Mouse (Mus musculus) heart, postnatal 25 days (tissue): ENCODE results near the gene Pex1. TPM values are rescaled to one million over a fixed set of nuclear protein-coding genes. Genes with fewer than 3 reads are reported as not detected.

Experiments used
- microRNA-seq: library from miRNA; unstranded; fragments of <30 nt; microRNA quantifications from one replicate; pipeline ENCODE4 v1.2.0, GENCODE M21; 2022
- total RNA-seq, 2 experiments: library from RNA; stranded (reverse); gene quantifications; 2 replicates each; pipeline ENCODE4 v1.2.3; 2021

Pex1 gene
- total RNA-seq, 2 experiments from 2014 or later = 8.8 to 10.0 TPM

Small RNA genes lying within 50 kb of the gene (microRNA-seq; reads per million reads assigned to microRNA genes)
- gene Gm26238 = not detected

Other genes starting within 250 kb of the Pex1 start
- 10 to 100 TPM; 11.5 to 12.9 TPM for gene Fam133b, start 52.2 kb upstream of the Pex1 start, total RNA-seq
- 1 to 10 TPM; 1.4 to 1.6 TPM for gene 1700109H08Rik, start 24.5 kb upstream of the Pex1 start, total RNA-seq
- gene Rbm48, start 519 bp downstream of the Pex1 start, total RNA-seq = 1 to 10 TPM; 4.8 to 6.5 TPM
- not detected for gene Tmbim7, start 55.1 kb downstream of the Pex1 start, total RNA-seq
- 10 to 100 TPM; 95.4 to 98.0 TPM for gene Gatad1, start 61.1 kb downstream of the Pex1 start, total RNA-seq
- gene Ankib1, start 206.9 kb downstream of the Pex1 start, total RNA-seq = 10 to 100 TPM; 21.0 to 25.8 TPM
- 10 to 100 TPM; 31.5 to 32.5 TPM for gene Krit1, start 207.1 kb downstream of the Pex1 start, total RNA-seq
- not detected for gene Lrrd1, start 249.1 kb downstream of the Pex1 start, total RNA-seq